Mouse (Mus musculus) CH12.LX (cell line): Measurements from ENCODE around the gene Cwc25. TPM values are rescaled to one million over a fixed set of nuclear protein-coding genes. Genes with fewer than 3 reads are reported as not detected.

Source experiments
- DNase-seq: peaks from one replicate; pipeline ENCODE4 v3.0.0-alpha.2; 2013; ENCODE audit errors: extremely low read depth
- H3K27ac ChIP-seq: 2 replicates; pipeline ENCODE4 v1.5.1; 2012; ENCODE audit warnings: low read depth, mild to moderate bottlenecking, control low read depth, moderate library complexity; ENCODE audit not compliant: insufficient read depth
- H3K27me3 ChIP-seq: replicated peaks from 2 replicates; pipeline ENCODE3; 2012; ENCODE audit warnings: inconsistent platforms
- H3K36me3 ChIP-seq, 2 experiments: replicated peaks in 1 of 2; 2 replicates each; pipeline versions ENCODE3 to v1.6.1; 2012; ENCODE audit warnings: inconsistent platforms in 1 of 2, low read length in 1 of 2, mild to moderate bottlenecking in 1 of 2, mixed read lengths in 1 of 2, moderate library complexity in 1 of 2; ENCODE audit not compliant: control insufficient read depth in 1 of 2, insufficient read depth in 1 of 2
- H3K4me1 ChIP-seq, 2 experiments: 2 replicates each; pipeline ENCODE4 v1.6.1; 2012; ENCODE audit warnings: inconsistent platforms in 1 of 2, moderate library complexity in 1 of 2; ENCODE audit not compliant: insufficient read depth in 2 of 2, control insufficient read depth in 1 of 2
- H3K4me2 ChIP-seq: 2 replicates; pipeline ENCODE4 v1.6.1; 2012; ENCODE audit warnings: low read depth, mild to moderate bottlenecking, control low read depth; ENCODE audit not compliant: poor library complexity, insufficient read depth, severe bottlenecking
- H3K4me3 ChIP-seq, 3 experiments: fragments of 150-350 bp in 1 of 3; sonication (generic) in 1 of 3; replicated peaks in 1 of 3; 2 replicates each; pipeline versions ENCODE3 to v1.5.1; 2011 to 2012; ENCODE audit warnings: low read depth in 2 of 3, low read length in 2 of 3, mild to moderate bottlenecking in 2 of 3, moderate library complexity in 2 of 3, control low read depth in 1 of 3, improper control_type of control experiment in 1 of 3, inconsistent platforms in 1 of 3, mixed read lengths in 1 of 3; ENCODE audit not compliant: poor library complexity in 1 of 3
- H3K79me2 ChIP-seq: replicated peaks from 2 replicates; pipeline ENCODE4 v1.6.1; 2012; ENCODE audit warnings: mild to moderate bottlenecking, moderate library complexity; ENCODE audit not compliant: control insufficient read depth, poor library complexity, insufficient read depth, severe bottlenecking; ENCODE audit errors: extremely low read depth
- H3K9ac ChIP-seq: 2 replicates; pipeline ENCODE4 v1.6.1; 2012; ENCODE audit warnings: low read depth, mild to moderate bottlenecking, control low read depth, moderate library complexity; ENCODE audit not compliant: insufficient read depth
- H3K9me3 ChIP-seq: replicated peaks from 2 replicates; pipeline ENCODE3; 2012; ENCODE audit warnings: low read length, inconsistent platforms, mixed read lengths
- BHLHE40 ChIP-seq: IDR thresholded peaks from 2 replicates; pipeline ENCODE4 v1.6.1; 2011; ENCODE audit warnings: mild to moderate bottlenecking, low read depth, low read length, improper control_type of control experiment
- CHD2 ChIP-seq: IDR thresholded peaks from 2 replicates; pipeline ENCODE4 v1.6.1; 2011; ENCODE audit warnings: low read length, improper control_type of control experiment
- ELF1 ChIP-seq: IDR thresholded peaks from 2 replicates; pipeline ENCODE4 v1.6.1; 2014; ENCODE audit warnings: low read depth, mild to moderate bottlenecking, inconsistent platforms, low read length, improper control_type of control experiment
- GABPA ChIP-seq: IDR thresholded peaks from 2 replicates; pipeline ENCODE4 v1.6.1; 2012; ENCODE audit warnings: low read depth, low read length, improper control_type of control experiment, inconsistent platforms; ENCODE audit not compliant: insufficient replicate concordance
- HCFC1 ChIP-seq: IDR thresholded peaks from 2 replicates; pipeline ENCODE4 v1.6.1; 2012; ENCODE audit warnings: low read depth, mild to moderate bottlenecking, inconsistent platforms, low read length, improper control_type of control experiment
- IRF4 ChIP-seq: IDR thresholded peaks from 2 replicates; pipeline ENCODE4 v1.6.1; 2014; ENCODE audit warnings: low read depth, mild to moderate bottlenecking, inconsistent platforms, low read length, improper control_type of control experiment
- MAX ChIP-seq: IDR thresholded peaks from 2 replicates; pipeline ENCODE4 v1.6.1; 2011; ENCODE audit warnings: low read length, improper control_type of control experiment
- MEF2A ChIP-seq: IDR thresholded peaks from 2 replicates; pipeline ENCODE4 v1.6.1; 2014; ENCODE audit warnings: low read depth, mild to moderate bottlenecking, inconsistent platforms, low read length, improper control_type of control experiment, borderline replicate concordance
- MXI1 ChIP-seq: IDR thresholded peaks from 2 replicates; pipeline ENCODE4 v1.6.1; 2011; ENCODE audit warnings: mild to moderate bottlenecking, low read depth, low read length, improper control_type of control experiment
- NELFE ChIP-seq: IDR thresholded peaks from 2 replicates; pipeline ENCODE4 v1.6.1; 2011; ENCODE audit warnings: low read depth, low read length, improper control_type of control experiment
- NRF1 ChIP-seq: IDR thresholded peaks from 2 replicates; pipeline ENCODE4 v1.6.1; 2014; ENCODE audit warnings: low read depth, mild to moderate bottlenecking, inconsistent platforms, low read length, improper control_type of control experiment, moderate library complexity
- PAX5 ChIP-seq: IDR thresholded peaks from 2 replicates; pipeline ENCODE4 v1.6.1; 2012; ENCODE audit warnings: low read length, inconsistent platforms, mixed read lengths
- RAD21 ChIP-seq: IDR thresholded peaks from 2 replicates; pipeline ENCODE4 v1.6.1; 2011; ENCODE audit warnings: low read depth, mild to moderate bottlenecking, low read length, improper control_type of control experiment, moderate library complexity
- RCOR1 ChIP-seq: conservative IDR thresholded peaks from 2 replicates; pipeline ENCODE4 v1.6.1; 2012; ENCODE audit warnings: low read depth, mild to moderate bottlenecking, inconsistent platforms, low read length, improper control_type of control experiment
- SIN3A ChIP-seq: IDR thresholded peaks from 2 replicates; pipeline ENCODE4 v1.6.1; 2012; ENCODE audit warnings: low read length, improper control_type of control experiment, inconsistent platforms
- TCF12 ChIP-seq: IDR thresholded peaks from 2 replicates; pipeline ENCODE4 v1.6.1; 2014; ENCODE audit warnings: low read depth, mild to moderate bottlenecking, inconsistent platforms, low read length, improper control_type of control experiment
- UBTF ChIP-seq: IDR thresholded peaks from 2 replicates; pipeline ENCODE4 v1.6.1; 2012; ENCODE audit warnings: low read depth, mild to moderate bottlenecking, inconsistent platforms, low read length, improper control_type of control experiment, moderate library complexity
- USF2 ChIP-seq: conservative IDR thresholded peaks from 2 replicates; pipeline ENCODE4 v1.6.1; 2011; ENCODE audit warnings: low read depth, low read length, improper control_type of control experiment
- dilution Hi-C: fragments of 300-500 bp; cut with MboI; formaldehyde crosslinking; loops from 2 replicates; pipeline ENCODE4 v1.14.3; 2020; ENCODE audit warnings: low sequenced_read_pairs; ENCODE audit not compliant: extremely low pct_unique_long_range_greater_than_20kb, extremely low pct_ligation_motif_present
- in situ Hi-C: fragments of 300-500 bp; cut with MboI; formaldehyde crosslinking; loops from 3 replicates; pipeline ENCODE4 v1.14.3; 2019; ENCODE audit warnings: low sequenced_read_pairs, low pct_ligation_motif_present, low pct_unique_long_range_greater_than_20kb, mixed read lengths
- polyA plus RNA-seq: library from polyadenylated mRNA; unstranded; fragments of >175 nt; gene quantifications from 2 replicates; pipeline ENCODE4 v1.2.1, GENCODE M21; 2012; ENCODE audit warnings: low read depth; ENCODE audit not compliant: insufficient read length
- total RNA-seq, 2 experiments: library from RNA; depleted of rRNA; stranded (reverse); fragments of 300-350 nt in 1 of 2; fragments of >200 nt in 1 of 2; gene quantifications; 2 replicates each; pipeline ENCODE4 v1.2.3; 2012 to 2014

The Cwc25 gene
- total and polyA plus RNA-seq, 3 experiments = 16.7 to 21.5 (median 19.6) TPM

DNA sequence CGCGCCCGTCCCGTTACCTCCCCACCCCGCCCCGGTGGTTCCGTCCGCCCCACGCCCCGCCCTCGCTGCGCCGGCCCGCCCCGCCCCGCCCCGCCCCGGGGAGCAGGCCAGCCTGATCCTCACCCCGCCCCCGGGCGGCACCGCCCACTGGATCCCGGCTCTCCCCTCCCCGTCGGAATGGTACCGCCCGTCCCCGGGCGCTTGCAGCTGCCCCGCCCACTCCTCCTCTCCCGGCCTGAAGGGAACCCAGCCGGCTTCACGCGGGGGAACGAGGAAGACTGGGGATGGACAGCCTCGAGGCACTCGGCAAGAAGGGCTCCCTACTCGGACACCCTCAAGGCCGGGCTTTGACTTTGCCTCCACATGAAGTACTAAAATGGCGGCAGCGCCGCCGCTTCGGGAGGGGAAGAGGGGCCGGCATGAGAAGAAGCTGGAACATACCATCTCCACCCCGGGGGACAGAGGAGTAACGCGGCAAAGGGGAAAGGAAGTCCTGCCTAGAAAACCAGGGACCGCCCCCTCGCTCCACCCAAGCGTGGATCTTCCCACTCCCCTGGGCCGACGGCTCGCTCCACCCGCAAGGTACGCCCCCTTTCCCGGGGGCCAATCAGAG, 21.5 kb downstream of the Cwc25 start (continued):
- TF ChIP-seq USF2 (no peak), MAX (peak; percentile 83), RCOR1 (no peak), PAX5 (no peak), NELFE (peak; percentile 73), RAD21 (no peak), HCFC1 (peak; percentile 66)
- TF ChIP-seq, all 38 proteins: peak for 20

DNA sequence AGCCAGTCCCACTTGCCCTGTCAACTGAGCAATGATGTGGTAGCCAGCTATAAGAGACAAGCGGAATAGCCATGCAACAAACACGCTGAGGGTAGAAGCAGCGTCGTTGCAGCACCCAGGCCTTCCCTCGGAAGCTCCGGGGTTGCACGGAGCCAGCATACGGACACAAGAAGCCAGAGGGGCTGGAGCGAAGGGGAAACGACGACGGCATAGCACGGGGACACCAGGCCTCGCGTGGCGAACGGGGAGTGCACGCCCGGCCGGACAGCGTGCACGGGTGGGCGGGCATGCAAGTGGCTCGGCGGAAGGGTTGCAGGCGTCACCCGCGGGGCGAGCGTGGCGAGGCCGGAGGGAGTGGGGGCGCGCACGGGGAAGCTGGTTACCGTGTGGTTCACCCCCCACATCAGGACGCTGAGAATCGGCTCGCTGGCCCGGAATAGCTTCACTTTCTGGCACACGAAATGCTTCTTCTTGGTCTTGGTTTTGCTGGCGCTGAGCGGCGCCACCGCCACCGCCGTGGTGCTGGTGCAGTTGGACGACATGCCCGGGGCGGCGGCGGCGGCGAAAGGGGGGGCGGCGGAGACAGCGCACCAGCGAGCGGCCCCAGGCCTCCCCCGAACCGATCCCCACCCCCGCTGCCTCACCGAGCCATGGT, 22.2 kb downstream of the Cwc25 start, which contains the start of gene Pip4k2b:
Gene Pip4k2b, minus strand, starts transcription at position 642 of the 655 bp plus-strand sequence.
- dilution Hi-C loops = no loop called here
- in situ Hi-C loops = no loop called here
- peaks cover 27% of the 10 kb centered on the region for H3K79me2 ChIP-seq
- peak within 1 kb of the TSS; percentile 58 for H3K4me2 ChIP-seq
- H3K36me3 ChIP-seq = peaks cover 21 to 52% of the 10 kb centered on the region in 2 experiments
- peak within 1 kb of the TSS; percentile 72 for H3K27ac ChIP-seq
- H3K9me3 ChIP-seq = peaks cover 2% of the 10 kb centered on the region
- peak within 1 kb of the TSS; percentile 79 to 99 (median 81) for H3K4me3 ChIP-seq
- peak; percentile 37 for DNase-seq
- peaks cover 6 to 31% of the 10 kb centered on the region in 2 experiments for H3K4me1 ChIP-seq
- TF ChIP-seq HCFC1 = peak; percentile 33; the same call in 1 of the 2 replicates
- TF ChIP-seq CHD2 = 0 out of 2 replicates have a peak, but pooled peaks have one; percentile 2
- no peak for TF ChIP-seq ELF1
- 0 out of 2 replicates have a peak, but pooled peaks have one; percentile 11 for TF ChIP-seq NELFE
- TF ChIP-seq MXI1 = peak; percentile 83
- peak; percentile 14; the same call in 1 of the 2 replicates for TF ChIP-seq SIN3A
- TF ChIP-seq MAX = peak; percentile 59; the same call in 1 of the 2 replicates
- TF ChIP-seq GABPA = no peak
- no peak for TF ChIP-seq USF2
- 0 out of 2 replicates have a peak, but pooled peaks have one; percentile 5 for TF ChIP-seq TCF12
- TF ChIP-seq UBTF = peak; percentile 81
- no peak for TF ChIP-seq NRF1
- TF ChIP-seq BHLHE40 = peak; percentile 64
- no peak for TF ChIP-seq MEF2A
- 0 out of 2 replicates have a peak, but pooled peaks have one; percentile 7 for TF ChIP-seq IRF4
- TF ChIP-seq, all 38 proteins: peak for 10
- Histone ChIP-seq H3K9ac (peak within 1 kb of the TSS; percentile 95), H3K27me3 (no peaks in the 10 kb centered on the region)
